Comparison of ENCODE assay signal across 8 mouse cellular contexts in the genomic region with DNA sequence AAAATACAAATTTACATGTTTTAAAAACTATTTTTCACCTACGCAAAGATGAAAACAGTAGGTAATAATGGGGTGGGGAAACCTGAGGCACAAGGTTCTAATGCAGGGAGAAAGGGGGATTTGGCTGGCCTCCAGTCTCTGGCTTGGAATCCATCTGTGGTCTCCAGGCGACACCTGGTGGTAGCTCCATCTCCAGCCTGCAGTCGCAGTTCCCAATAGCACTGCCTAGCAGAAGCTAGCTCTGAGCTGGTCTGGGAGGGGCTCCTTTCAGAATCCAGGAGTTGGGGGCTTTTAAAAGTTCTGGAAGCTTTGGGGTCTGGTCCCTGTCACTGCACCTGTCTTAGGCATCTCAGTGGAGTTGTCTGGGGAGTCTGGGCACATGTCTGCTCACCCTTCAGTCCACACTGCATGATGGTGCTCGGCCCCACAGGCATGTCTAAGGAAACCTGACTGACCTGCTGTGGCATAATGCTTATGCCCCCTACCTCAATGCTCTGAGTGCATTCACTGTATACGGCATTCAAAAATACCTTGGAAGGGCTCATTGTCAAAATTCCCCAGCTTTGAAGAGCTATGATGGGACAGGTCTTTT. TPM values are rescaled to one million over a fixed set of nuclear protein-coding genes. Genes with fewer than 3 reads are reported as not detected.
DNase-seq lines count a peak whose midpoint lies in the region; ATAC-seq and TF ChIP-seq lines count a peak whose summit lies in the region.
"Had no signal": no experiment of that assay in that cellular context is flagged by ENCODE, and none has a peak within 500 bp of the region (broad histone marks: within the 10 kb centered on the region; RNA-seq: fewer than 3 reads in every experiment).

No protein-coding gene starts in this region.

- no peak overlapping the region for H3K4me2 ChIP-seq in CH12.LX (ENCODE audit: insufficient read depth, low read depth, poor library complexity, severe bottlenecking)
- H3K4me2 ChIP-seq in embryonic facial prominence, embryonic 15.5 days (replicated peaks), result no peak overlapping the region
- H3K4me2 ChIP-seq in hindbrain, embryonic 12.5 days (replicated peaks), result no peak overlapping the region
- H3K4me2 ChIP-seq in midbrain, embryonic 13.5 days (replicated peaks), result no peak overlapping the region

- no peaks in the 10 kb centered on the region for H3K36me3 ChIP-seq in CH12.LX (replicated peaks in 1 of 2; ENCODE audit: control insufficient read depth in 1 of 2, insufficient read depth in 1 of 2, low read length in 1 of 2)
- H3K36me3 ChIP-seq in embryonic facial prominence, embryonic 15.5 days, result no peaks in the 10 kb centered on the region
- no peaks in the 10 kb centered on the region for H3K36me3 ChIP-seq in hindbrain, embryonic 12.5 days
- no peaks in the 10 kb centered on the region for H3K36me3 ChIP-seq in midbrain, embryonic 13.5 days

- 33% methylated on average over 5 of the region's 5 CpGs for WGBS in embryonic facial prominence, embryonic 15.5 days
- 35% methylated on average over 5 of the region's 5 CpGs for WGBS in hindbrain, embryonic 12.5 days
- 40% methylated on average over 5 of the region's 5 CpGs for WGBS in midbrain, embryonic 13.5 days

- peaks cover 6% of the 10 kb centered on the region for H3K9me3 ChIP-seq in CH12.LX (replicated peaks; ENCODE audit: low read length)
- no peaks in the 10 kb centered on the region for H3K9me3 ChIP-seq in embryonic facial prominence, embryonic 15.5 days (replicated peaks)
- H3K9me3 ChIP-seq in hindbrain, embryonic 12.5 days (replicated peaks), result 0 out of 2 replicates have a peak, but pooled peaks cover 4% of the 10 kb centered on the region
- H3K9me3 ChIP-seq in midbrain, embryonic 13.5 days, result no peaks in the 10 kb centered on the region

- H3K79me2 ChIP-seq in CH12.LX (replicated peaks; ENCODE audit: control insufficient read depth, extremely low read depth, insufficient read depth, poor library complexity, severe bottlenecking), result no peaks in the 10 kb centered on the region

- no peak for TF ChIP-seq EP300 in CH12.LX (IDR thresholded peaks at IDR 0.05; ENCODE audit: low read length)

- peak in 1 of 2 experiments; percentile 87; a peak in 3 of 4 replicates for TF ChIP-seq CTCF in CH12.LX (conservative IDR thresholded peaks at IDR 0.05 in 1 of 2, IDR thresholded peaks at IDR 0.05 in 1 of 2; ENCODE audit: low read depth in 2 of 2, low read length in 2 of 2)

- H3K27me3 ChIP-seq in CH12.LX (replicated peaks), result peaks cover 33% of the 10 kb centered on the region
- H3K27me3 ChIP-seq in embryonic facial prominence, embryonic 15.5 days, result no peaks in the 10 kb centered on the region
- H3K27me3 ChIP-seq in hindbrain, embryonic 12.5 days, result 0 out of 2 replicates have a peak, but pooled peaks cover 3% of the 10 kb centered on the region
- H3K27me3 ChIP-seq in midbrain, embryonic 13.5 days, result no peaks in the 10 kb centered on the region

- peak; percentile 39 for DNase-seq in CH12.LX (ENCODE audit: extremely low read depth)
- peak; percentile 45 for DNase-seq in adrenal gland, adult 2 months
- DNase-seq in left cerebral cortex, postnatal 25 days (ENCODE audit: low spot score in 2 of 2), result peak; percentile 72 to 78
- DNase-seq in spleen, adult 12 weeks (ENCODE audit: low spot score), result peak; percentile 14

- intact Hi-C loops in left cerebral cortex, postnatal 25 days (cut with DNase I), result loop anchor here (1.0 to 5.0 kb wide), 3 partner anchors 376 to 1340 kb away; no protein-coding TSS in a partner anchor

- H3K4me1 ChIP-seq in CH12.LX (ENCODE audit: control insufficient read depth in 1 of 2, insufficient read depth in 2 of 2), result peaks cover 0 to 13% of the 10 kb centered on the region in 2 experiments; a peak in 1 of 4 replicates
- H3K4me1 ChIP-seq in embryonic facial prominence, embryonic 15.5 days, result peaks cover 10% of the 10 kb centered on the region; the same call in 1 of the 2 replicates
- H3K4me1 ChIP-seq in hindbrain, embryonic 12.5 days, result peaks cover 3% of the 10 kb centered on the region; the same call in 1 of the 2 replicates
- H3K4me1 ChIP-seq in midbrain, embryonic 13.5 days (replicated peaks), result no peaks in the 10 kb centered on the region

- no peak for TF ChIP-seq POLR2A in CH12.LX (IDR thresholded peaks at IDR 0.05; ENCODE audit: low read depth, low read length)

- ATAC-seq in embryonic facial prominence, embryonic 15.5 days (ENCODE audit: insufficient number of reproducible peaks, low FRiP score, low TSS enrichment, low read depth), result peak; percentile 18; the same call in 1 of the 2 replicates
- ATAC-seq in hindbrain, embryonic 12.5 days (ENCODE audit: low FRiP score), result peak; percentile 29; the same call in 1 of the 2 replicates
- ATAC-seq in midbrain, embryonic 13.5 days, result peak; percentile 70

- in situ Hi-C loops in CH12.LX (cut with MboI; ENCODE audit: low pct_ligation_motif_present, low pct_unique_long_range_greater_than_20kb, low sequenced_read_pairs), result loop anchor here (25.0 kb wide), 1 partner anchor 1325 kb away; no protein-coding TSS in a partner anchor

- H3K4me3 ChIP-seq in CH12.LX (replicated peaks in 1 of 3; ENCODE audit: low read depth in 2 of 3, low read length in 2 of 3, poor library complexity in 1 of 3), result no peak overlapping the region
- H3K4me3 ChIP-seq in embryonic facial prominence, embryonic 15.5 days (replicated peaks), result no peak overlapping the region
- no peak overlapping the region for H3K4me3 ChIP-seq in hindbrain, embryonic 12.5 days
- H3K4me3 ChIP-seq in midbrain, embryonic 13.5 days (replicated peaks), result no peak overlapping the region

- no peak overlapping the region for H3K27ac ChIP-seq in CH12.LX (ENCODE audit: insufficient read depth, low read depth)
- no peak overlapping the region for H3K27ac ChIP-seq in embryonic facial prominence, embryonic 15.5 days (replicated peaks)
- H3K27ac ChIP-seq in hindbrain, embryonic 12.5 days, result no peak overlapping the region
- no peak overlapping the region for H3K27ac ChIP-seq in midbrain, embryonic 13.5 days

- dilution Hi-C loops in CH12.LX (cut with MboI; ENCODE audit: extremely low pct_ligation_motif_present, extremely low pct_unique_long_range_greater_than_20kb, low sequenced_read_pairs), result no loop called here

- no peak overlapping the region for H3K9ac ChIP-seq in CH12.LX (ENCODE audit: insufficient read depth, low read depth)
- no peak overlapping the region for H3K9ac ChIP-seq in embryonic facial prominence, embryonic 15.5 days
- H3K9ac ChIP-seq in hindbrain, embryonic 12.5 days, result no peak overlapping the region
- no peak overlapping the region for H3K9ac ChIP-seq in midbrain, embryonic 13.5 days (replicated peaks)

- peak; percentile 91 for TF ChIP-seq RAD21 in CH12.LX (IDR thresholded peaks at IDR 0.05; ENCODE audit: low read depth, low read length)

TF ChIP-seq in CH12.LX, 34 proteins besides CTCF, POLR2A, EP300 and RAD21:
- TF ChIP-seq USF1 (IDR thresholded peaks at IDR 0.05; ENCODE audit: low read depth, low read length) (no peak), TBP (conservative IDR thresholded peaks at IDR 0.05; ENCODE audit: low read depth, low read length) (no peak), SMC3 (IDR thresholded peaks at IDR 0.05; ENCODE audit: low read depth, low read length) (peak; percentile 92), CHD2 (IDR thresholded peaks at IDR 0.05; ENCODE audit: low read length) (no peak), ZC3H11A (IDR thresholded peaks at IDR 0.05; ENCODE audit: low read depth, low read length) (peak; percentile 76), JUN (IDR thresholded peaks at IDR 0.05; ENCODE audit: insufficient read depth, low read depth, low read length) (no peak), USF2 (conservative IDR thresholded peaks at IDR 0.05; ENCODE audit: low read depth, low read length) (no peak), POLR2AphosphoS2 (IDR thresholded peaks at IDR 0.05; ENCODE audit: low read depth, low read length) (no peak), ZKSCAN1 (IDR thresholded peaks at IDR 0.05; ENCODE audit: borderline replicate concordance, low read depth, low read length) (no peak)

RNA-seq across cellular contexts. Expression of a gene that starts 16.2 kb away (rescaled TPM):
- total RNA-seq in CH12.LX (2012; rRNA removed) (not detected in 2 replicates), CH12.LX (2014; rRNA removed) (not detected in 2 replicates)
- not detected in 2 replicates for polyA plus RNA-seq in CH12.LX (2012; ENCODE audit: insufficient read length, low read depth)
- total RNA-seq in adrenal gland, adult 2 months (2021), result not detected
- polyA plus RNA-seq in adrenal gland, adult 2 months (2012; rRNA removed), result not detected in 2 replicates
- polyA plus RNA-seq in embryonic facial prominence, embryonic 15.5 days (2015; fragmentation: Nextera tagmentation; extraction: Ambion mirVana), result not detected in 2 replicates
- not detected in 2 replicates for polyA plus RNA-seq in hindbrain, embryonic 12.5 days (2016; fragmentation: Nextera tagmentation; extraction: Ambion mirVana)
- not detected for total RNA-seq in left cerebral cortex, postnatal 25 days (2021)
- polyA plus RNA-seq in midbrain, embryonic 13.5 days (2015; fragmentation: Nextera tagmentation; extraction: Ambion mirVana), result not detected in 2 replicates
- polyA plus RNA-seq: heart, embryonic 14.5 days had no signal

RNA-seq across cellular contexts. Expression of a gene that starts 39.6 kb away (rescaled TPM):
- not detected in 2 replicates for total RNA-seq in CH12.LX (2012; rRNA removed)
- not detected in 2 replicates for total RNA-seq in CH12.LX (2014; rRNA removed)
- not detected in 2 replicates for polyA plus RNA-seq in CH12.LX (2012; ENCODE audit: insufficient read length, low read depth)
- total RNA-seq in adrenal gland, adult 2 months (2021), result not detected
- polyA plus RNA-seq in adrenal gland, adult 2 months (2012; rRNA removed), result not detected in 2 replicates
- polyA plus RNA-seq in embryonic facial prominence, embryonic 15.5 days (2015; fragmentation: Nextera tagmentation; extraction: Ambion mirVana), result not detected in 2 replicates
- not detected in 2 replicates for polyA plus RNA-seq in hindbrain, embryonic 12.5 days (2016; fragmentation: Nextera tagmentation; extraction: Ambion mirVana)
- total RNA-seq in left cerebral cortex, postnatal 25 days (2021), result not detected
- polyA plus RNA-seq in midbrain, embryonic 13.5 days (2015; fragmentation: Nextera tagmentation; extraction: Ambion mirVana), result not detected in 2 replicates
- polyA plus RNA-seq: heart, embryonic 14.5 days had no signal

Comparison
In these comparisons a context has a peak if more than half of its experiments do, and no peak if none do; other contexts are left out.
1. DNase-seq: peak in every context shown above with its lines; median percentile 75 in left cerebral cortex, postnatal 25 days; 45 in adrenal gland, adult 2 months; 39 in CH12.LX; 14 in spleen, adult 12 weeks.
2. ATAC-seq: peak in every context shown above with its lines; median percentile 70 in midbrain, embryonic 13.5 days; 29 in hindbrain, embryonic 12.5 days; 18 in embryonic facial prominence, embryonic 15.5 days.